Mouse (Mus musculus): ENCODE measurements around the gene Adssl1.

The Adssl1 gene

GRCm38 (mm10) chr12:112651778-112652439, 32.1 kb downstream of the Adssl1 start:
- in situ Hi-C loops (cut with MboI; ENCODE audit: low sequenced_read_pairs): no loop called here

- in situ Hi-C loops (cut with MboI; ENCODE audit: low sequenced_read_pairs): no loop called here
These were observed 33.4 kb downstream of the Adssl1 start for GRCm38 (mm10) chr12:112653157-112653824.

GRCm38 (mm10) chr12:112654076-112654475, 34.2 kb downstream of the Adssl1 start:
- in situ Hi-C loops (cut with MboI; ENCODE audit: low sequenced_read_pairs): no loop called here

GRCm38 (mm10) chr12:112658619-112659018, 38.8 kb downstream of the Adssl1 start:
- in situ Hi-C loops (cut with MboI; ENCODE audit: low sequenced_read_pairs): no loop called here

- in situ Hi-C loops (cut with MboI; ENCODE audit: low sequenced_read_pairs): no loop called here
These were observed 39.3 kb downstream of the Adssl1 start for GRCm38 (mm10) chr12:112659109-112659508.

GRCm38 (mm10) chr12:112660576-112661326, 40.9 kb downstream of the Adssl1 start:
- in situ Hi-C loops (cut with MboI; ENCODE audit: low sequenced_read_pairs): loop anchor here (5.0 kb wide), 1 partner anchor 47 kb away; no protein-coding TSS in a partner anchor

- in situ Hi-C loops (cut with MboI; ENCODE audit: low sequenced_read_pairs): loop anchor here (5.0 kb wide), 1 partner anchor 46 kb away; no protein-coding TSS in a partner anchor
These were observed 41.4 kb downstream of the Adssl1 start for GRCm38 (mm10) chr12:112661327-112661605.

- in situ Hi-C loops (cut with MboI; ENCODE audit: low sequenced_read_pairs): loop anchor here (5.0 kb wide), 1 partner anchor 45 kb away; no protein-coding TSS in a partner anchor
These were observed 42.0 kb downstream of the Adssl1 start for GRCm38 (mm10) chr12:112661851-112662250.

- in situ Hi-C loops (cut with MboI; ENCODE audit: low sequenced_read_pairs): loop anchor here (5.0 kb wide), 1 partner anchor 44 kb away; no protein-coding TSS in a partner anchor
These were observed 43.5 kb downstream of the Adssl1 start for GRCm38 (mm10) chr12:112663303-112663702.

GRCm38 (mm10) chr12:112663716-112664115, 43.9 kb downstream of the Adssl1 start:
- in situ Hi-C loops (cut with MboI; ENCODE audit: low sequenced_read_pairs): loop anchor here (5.0 kb wide), 1 partner anchor 44 kb away; no protein-coding TSS in a partner anchor

- in situ Hi-C loops (cut with MboI; ENCODE audit: low sequenced_read_pairs): loop anchor here (5.0 kb wide), 1 partner anchor 43 kb away; no protein-coding TSS in a partner anchor
These were observed 44.3 kb downstream of the Adssl1 start for GRCm38 (mm10) chr12:112664124-112664523.

GRCm38 (mm10) chr12:112664656-112665055, 44.8 kb downstream of the Adssl1 start:
- in situ Hi-C loops (cut with MboI; ENCODE audit: low sequenced_read_pairs): loop anchor here (5.0 kb wide), 1 partner anchor 43 kb away; no protein-coding TSS in a partner anchor

GRCm38 (mm10) chr12:112665445-112665844, 45.6 kb downstream of the Adssl1 start:
- in situ Hi-C loops (cut with MboI; ENCODE audit: low sequenced_read_pairs): no loop called here

GRCm38 (mm10) chr12:112665881-112666544, 46.2 kb downstream of the Adssl1 start:
- in situ Hi-C loops (cut with MboI; ENCODE audit: low sequenced_read_pairs): no loop called here

- in situ Hi-C loops (cut with MboI; ENCODE audit: low sequenced_read_pairs): no loop called here
These were observed 47.9 kb downstream of the Adssl1 start for GRCm38 (mm10) chr12:112667619-112668297.

GRCm38 (mm10) chr12:112670718-112671393, 51.0 kb downstream of the Adssl1 start:
- in situ Hi-C loops (cut with MboI; ENCODE audit: low sequenced_read_pairs): no loop called here

GRCm38 (mm10) chr12:112671891-112672290, 52.0 kb downstream of the Adssl1 start:
- in situ Hi-C loops (cut with MboI; ENCODE audit: low sequenced_read_pairs): no loop called here

- in situ Hi-C loops (cut with MboI; ENCODE audit: low sequenced_read_pairs): no loop called here
These were observed 53.1 kb downstream of the Adssl1 start for GRCm38 (mm10) chr12:112672744-112673575.

GRCm38 (mm10) chr12:112673576-112674091, 53.8 kb downstream of the Adssl1 start:
- in situ Hi-C loops (cut with MboI; ENCODE audit: low sequenced_read_pairs): no loop called here

All from CH12F3 (cell line).